Mouse (Mus musculus) stomach, postnatal 0 days (tissue): ENCODE data around the gene Asrgl1.

Experiments
- CTCF ChIP-seq: IDR thresholded peaks from 2 replicates; pipeline ENCODE4 v1.5.1; 2016; ENCODE audit warnings: antibody characterized with exemption, low read depth, mild to moderate bottlenecking, moderate library complexity
- EP300 ChIP-seq: optimal IDR thresholded peaks from 2 replicates; pipeline ENCODE3; 2016; ENCODE audit warnings: antibody characterized with exemption

- TF ChIP-seq CTCF (no peak), EP300 (no peak)
Observed at GRCm38 (mm10) chr19:9134746-9135511, 507 bp downstream of the Asrgl1 start.
